Mouse (Mus musculus) limb, embryonic 12.5 days (tissue): ENCODE measurements at regions not wholly inside any gene's neighbourhood (a gene's known extent, or its start where the extent isn't known, plus 50 kb on each side); places are given as distances from the start of the nearest gene placed in this dataset.

Source experiments
- ATAC-seq: fragments of 200-750 bp; cut with Nextera tagmentation; 2 replicates; pipeline ENCODE4 v1.8.0; 2017; ENCODE audit warnings: low read depth, moderate TSS enrichment; ENCODE audit not compliant: insufficient number of reproducible peaks, insufficient read depth, low FRiP score, low TSS enrichment
- H3K27ac ChIP-seq: fragments of 300-500 bp; sonication (generic); 2 replicates; pipeline ENCODE4 v1.5.1; 2016; ENCODE audit warnings: mild to moderate bottlenecking, moderate library complexity
- H3K27me3 ChIP-seq: fragments of 300-500 bp; sonication (generic); 2 replicates; pipeline ENCODE4 v1.6.1; 2016; ENCODE audit warnings: mild to moderate bottlenecking, moderate library complexity
- H3K36me3 ChIP-seq: fragments of 300-500 bp; sonication (generic); 2 replicates; pipeline ENCODE4 v1.6.1; 2016; ENCODE audit warnings: mild to moderate bottlenecking, moderate library complexity
- H3K4me1 ChIP-seq: fragments of 300-500 bp; sonication (generic); replicated peaks from 2 replicates; pipeline ENCODE4 v1.6.1; 2016
- H3K4me2 ChIP-seq: fragments of 300-500 bp; sonication (generic); 2 replicates; pipeline ENCODE4 v1.6.1; 2016; ENCODE audit warnings: mild to moderate bottlenecking, moderate library complexity
- H3K4me3 ChIP-seq: fragments of 300-500 bp; sonication (generic); replicated peaks from 2 replicates; pipeline ENCODE4 v1.5.1; 2016; ENCODE audit warnings: mild to moderate bottlenecking
- H3K9ac ChIP-seq: fragments of 300-500 bp; sonication (generic); replicated peaks from 2 replicates; pipeline ENCODE4 v1.6.1; 2016; ENCODE audit warnings: mild to moderate bottlenecking, moderate library complexity
- H3K9me3 ChIP-seq: fragments of 300-500 bp; sonication (generic); 2 replicates; pipeline ENCODE4 v1.6.1; 2016; ENCODE audit warnings: mild to moderate bottlenecking, moderate library complexity
- WGBS: fragments of 180-500 bp; shearing (Covaris S2); methylation state at CpG from one replicate; pipeline ENCODE4 v1.1.7; 2016; 5-methylcytosine and 5-hydroxymethylcytosine counted together

DNA sequence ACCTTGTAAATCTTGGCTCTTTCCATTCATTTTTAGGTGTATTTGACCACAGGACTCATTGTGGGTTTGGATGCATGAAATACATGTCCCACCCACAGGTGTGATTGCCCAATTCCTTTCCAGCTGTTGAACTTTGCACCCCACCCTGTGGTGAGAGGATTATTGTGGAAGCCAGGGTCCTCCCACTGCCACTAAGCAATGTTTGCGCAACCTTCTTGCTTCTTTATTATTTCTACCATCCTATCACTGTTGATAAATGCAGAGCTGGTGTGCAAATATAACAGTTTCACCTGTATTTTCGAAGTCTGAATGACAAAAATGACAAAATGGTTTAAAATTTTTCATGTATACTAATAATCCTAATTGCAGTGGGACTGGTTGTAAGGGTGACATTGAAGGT is 315.9 kb upstream of the Vwc2 start:
- Histone ChIP-seq H3K9ac (no peak overlapping the region), H3K36me3 (no peaks in the 10 kb centered on the region), H3K9me3 (no peaks in the 10 kb centered on the region), H3K4me3 (no peak overlapping the region), H3K27me3 (no peaks in the 10 kb centered on the region), H3K4me2 (no peak overlapping the region), H3K27ac (no peak overlapping the region), H3K4me1 (no peaks in the 10 kb centered on the region)
- 74% methylated on average over 2 of the region's 2 CpGs for WGBS
- ATAC-seq: no peak

DNA sequence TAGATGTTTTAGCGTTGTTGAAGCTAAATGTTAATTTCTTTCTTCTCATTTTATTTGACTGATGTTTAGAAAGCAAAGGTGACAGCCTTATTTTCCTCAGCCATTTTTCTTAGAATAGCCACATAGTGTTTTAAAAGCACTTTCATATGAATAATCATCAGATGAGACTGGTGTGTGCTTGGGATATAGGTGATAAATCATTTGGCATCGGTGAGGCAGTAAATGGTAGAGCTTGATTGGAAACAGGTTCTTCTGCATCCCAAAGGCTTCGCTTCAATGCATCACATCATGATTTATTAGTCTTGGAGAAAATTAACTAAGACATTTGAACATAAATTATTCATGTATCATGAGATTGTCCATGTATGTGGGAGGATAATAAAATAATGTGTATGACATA is 273.8 kb upstream of the Vwc2 start:
- no peaks in the 10 kb centered on the region for H3K27me3 ChIP-seq
- H3K36me3 ChIP-seq: no peaks in the 10 kb centered on the region
- H3K4me1 ChIP-seq: no peaks in the 10 kb centered on the region
- 55% methylated on average over 3 of the region's 3 CpGs for WGBS
- H3K4me3 ChIP-seq: no peak overlapping the region
- H3K9me3 ChIP-seq: no peaks in the 10 kb centered on the region
- no peak for ATAC-seq
- H3K4me2 ChIP-seq: no peak overlapping the region
- H3K9ac ChIP-seq: no peak overlapping the region
- H3K27ac ChIP-seq: no peak overlapping the region

DNA sequence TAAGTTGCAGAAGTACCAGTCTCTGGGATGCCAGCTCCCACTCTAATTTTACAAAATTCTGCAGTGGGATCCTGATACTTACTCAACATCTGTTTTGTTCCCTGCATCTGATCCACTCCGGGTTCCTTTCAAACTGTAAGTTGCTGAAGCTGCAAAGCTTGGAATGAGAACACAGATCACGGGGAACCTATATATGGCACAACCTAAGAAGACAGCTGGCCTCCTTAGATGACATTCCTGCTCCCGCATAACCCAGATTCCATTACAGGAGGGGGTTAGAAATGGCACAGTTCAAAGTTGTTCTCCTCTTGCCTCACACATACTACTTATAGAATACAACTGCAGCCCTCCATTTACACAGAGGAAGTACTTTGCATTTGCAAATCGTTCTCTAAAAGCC is 272.9 kb upstream of the Vwc2 start:
- Histone ChIP-seq H3K9ac (no peak overlapping the region), H3K4me3 (no peak overlapping the region), H3K4me1 (no peaks in the 10 kb centered on the region), H3K36me3 (no peaks in the 10 kb centered on the region), H3K27ac (no peak overlapping the region), H3K4me2 (no peak overlapping the region), H3K27me3 (no peaks in the 10 kb centered on the region), H3K9me3 (no peaks in the 10 kb centered on the region)
- WGBS: 75% methylated on average over 4 of the region's 4 CpGs
- ATAC-seq: no peak

DNA sequence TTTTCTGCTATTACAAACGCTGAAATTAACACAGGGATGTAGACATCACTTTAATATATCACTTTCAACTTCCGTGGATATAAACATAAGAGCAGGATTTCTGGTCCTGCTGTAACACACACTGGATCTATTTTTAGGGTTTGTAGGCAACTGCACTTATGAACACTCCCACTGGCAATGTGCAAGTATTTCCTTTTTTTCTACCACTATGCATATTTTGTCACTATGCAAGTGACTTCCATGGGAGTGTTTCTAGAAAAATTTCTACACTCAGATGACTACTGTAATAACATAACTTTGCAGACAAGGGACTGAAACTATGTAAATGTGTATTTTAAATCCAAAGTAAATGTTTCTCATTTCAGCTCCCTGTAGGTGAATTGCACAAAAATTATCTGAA is 241.8 kb upstream of the Vwc2 start:
- Histone ChIP-seq H3K9me3 (no peaks in the 10 kb centered on the region), H3K27me3 (no peaks in the 10 kb centered on the region), H3K9ac (no peak overlapping the region), H3K4me1 (no peaks in the 10 kb centered on the region), H3K4me3 (no peak overlapping the region), H3K27ac (no peak overlapping the region), H3K4me2 (no peak overlapping the region), H3K36me3 (no peaks in the 10 kb centered on the region)
- ATAC-seq: no peak
- 70% methylated on average over 2 of the region's 2 CpGs for WGBS

DNA sequence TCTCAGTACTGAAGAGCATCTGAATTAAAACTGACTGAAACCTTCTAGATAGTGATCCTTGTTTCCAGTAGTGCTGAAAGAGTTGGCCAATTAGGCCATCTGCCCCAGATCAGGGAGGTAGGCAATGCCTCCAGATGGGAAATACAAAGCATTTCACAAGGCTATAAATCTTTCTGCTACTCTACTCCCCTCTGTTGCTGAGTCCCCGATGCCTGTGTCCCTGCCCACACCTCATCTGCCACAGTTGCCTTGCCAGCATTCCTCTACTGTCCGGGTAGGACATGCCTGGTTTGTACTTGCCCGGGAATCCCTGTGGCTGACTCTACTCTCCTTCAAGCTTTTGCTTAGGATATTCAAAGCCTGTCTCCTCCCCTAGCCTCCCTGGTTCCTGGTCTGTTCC is 220.7 kb upstream of the Vwc2 start:
- WGBS: 36% methylated on average over 3 of the region's 3 CpGs
- H3K36me3 ChIP-seq: no peaks in the 10 kb centered on the region
- ATAC-seq: no peak
- no peaks in the 10 kb centered on the region for H3K27me3 ChIP-seq
- no peak overlapping the region for H3K9ac ChIP-seq
- H3K9me3 ChIP-seq: no peaks in the 10 kb centered on the region
- no peaks in the 10 kb centered on the region for H3K4me1 ChIP-seq
- no peak overlapping the region for H3K27ac ChIP-seq
- H3K4me2 ChIP-seq: no peak overlapping the region
- H3K4me3 ChIP-seq: no peak overlapping the region

DNA sequence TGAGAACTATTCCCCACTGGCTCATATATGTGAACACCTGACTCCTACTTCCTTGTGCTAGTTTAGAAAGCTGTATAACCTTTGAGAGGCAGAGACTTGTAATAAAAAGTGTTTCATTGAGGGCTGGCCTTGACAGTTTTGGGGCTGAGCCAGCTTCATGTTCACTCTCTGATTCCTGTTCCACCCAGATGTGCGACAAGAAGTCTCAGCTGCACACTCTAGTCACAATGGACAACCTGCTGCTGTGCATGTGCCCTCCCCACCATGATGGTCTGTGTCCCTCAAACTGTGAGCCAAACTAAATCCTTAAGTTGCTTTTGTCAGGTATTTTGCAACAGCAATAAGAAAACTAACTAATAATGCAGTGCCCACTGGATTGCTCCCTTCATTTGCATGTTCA is 190.0 kb upstream of the Vwc2 start:
- H3K36me3 ChIP-seq: no peaks in the 10 kb centered on the region
- 69% methylated on average over 1 of the region's 1 CpGs for WGBS
- H3K4me2 ChIP-seq: no peak overlapping the region
- no peak overlapping the region for H3K4me3 ChIP-seq
- no peak overlapping the region for H3K9ac ChIP-seq
- no peaks in the 10 kb centered on the region for H3K27me3 ChIP-seq
- no peaks in the 10 kb centered on the region for H3K4me1 ChIP-seq
- no peak overlapping the region for H3K27ac ChIP-seq
- no peaks in the 10 kb centered on the region for H3K9me3 ChIP-seq
- peak; percentile 56; the same call in 1 of the 2 replicates for ATAC-seq

DNA sequence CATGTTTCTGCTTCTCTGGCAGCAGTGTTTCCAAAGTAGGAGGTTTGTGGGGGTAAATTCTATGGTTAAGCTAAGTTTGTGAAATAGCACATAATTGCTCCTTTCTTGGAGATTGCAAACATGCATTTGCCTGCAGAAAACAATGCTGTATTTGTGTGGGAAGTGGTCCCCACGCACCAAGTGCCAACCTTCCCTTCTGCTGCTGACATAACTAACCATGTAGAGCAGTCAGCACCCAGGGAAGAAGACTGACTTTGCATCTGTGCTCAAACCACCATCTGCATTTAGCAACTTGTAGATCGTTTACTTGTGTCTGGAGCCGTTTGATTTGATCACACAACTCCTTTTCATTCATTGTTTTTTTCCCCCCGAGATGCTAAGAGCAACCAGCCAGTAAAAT is 161.1 kb upstream of the Vwc2 start:
- Histone ChIP-seq H3K4me2 (no peak overlapping the region), H3K9ac (no peak overlapping the region), H3K9me3 (no peaks in the 10 kb centered on the region), H3K27ac (no peak overlapping the region), H3K4me3 (no peak overlapping the region), H3K4me1 (no peaks in the 10 kb centered on the region), H3K36me3 (no peaks in the 10 kb centered on the region), H3K27me3 (no peaks in the 10 kb centered on the region)
- 84% methylated on average over 4 of the region's 4 CpGs for WGBS
- no peak for ATAC-seq
